Mouse (Mus musculus): ENCODE data around the gene Gdi2.
"Not testable (repeated sequence)": the region's sequence is repeated elsewhere in the genome, so short reads cannot be mapped to it uniquely, and the experiment has no call there.

- not testable (repeated sequence) for TF ChIP-seq HCFC1 (IDR thresholded peaks at IDR 0.05; ENCODE audit: borderline replicate concordance, insufficient read depth, low read length); ZNF384 (IDR thresholded peaks at IDR 0.05; ENCODE audit: low read depth, low read length)
Observed at GRCm38 (mm10) chr13:3519357-3519756, 18.5 kb upstream of the Gdi2 start.

Measured in ES-E14 (cell line).